22 mouse cellular contexts compared by ENCODE assay signal in genomic region chr6:72965199-72965598, GRCm38 (mm10). TPM values are rescaled to one million over a fixed set of nuclear protein-coding genes. Genes with fewer than 3 reads are reported as not detected.
A peak's percentile ranks its signal among the peaks of the same experiment; 100 is the strongest.
DNase-seq lines count a peak whose midpoint lies in the region; ATAC-seq and TF ChIP-seq lines count a peak whose summit lies in the region.
"Had no signal": no experiment of that assay in that cellular context is flagged by ENCODE, and none has a peak within 500 bp of the region (broad histone marks: within the 10 kb centered on the region; RNA-seq: fewer than 3 reads in every experiment).

No protein-coding gene starts in this region.

- 79% methylated on average over 6 of the region's 6 CpGs for WGBS in lung, embryonic 14.5 days
- WGBS in lung, embryonic 15.5 days: 63% methylated on average over 6 of the region's 6 CpGs
- 73% methylated on average over 6 of the region's 6 CpGs for whole genome bisulfite sequencing in lung, embryonic 16.5 days

- TF ChIP-seq CTCF in lung, embryonic 14.5 days (IDR thresholded peaks at IDR 0.05; ENCODE audit: low read depth): no peak

- no peak overlapping the region for H3K27ac ChIP-seq in lung, embryonic 14.5 days (ENCODE audit: low read depth)
- no peak overlapping the region for H3K27ac ChIP-seq in lung, embryonic 15.5 days
- H3K27ac ChIP-seq in lung, embryonic 16.5 days (ENCODE audit: low read length): no peak overlapping the region

- H3K9me3 ChIP-seq in lung, embryonic 14.5 days (ENCODE audit: low read depth, low read length): no peaks in the 10 kb centered on the region
- H3K9me3 ChIP-seq in lung, embryonic 15.5 days: no peaks in the 10 kb centered on the region
- H3K9me3 ChIP-seq in lung, embryonic 16.5 days (ENCODE audit: control insufficient read depth, low read length): no peaks in the 10 kb centered on the region
- H3K9me3 ChIP-seq: G1E had no signal

- DNase-seq in heart, adult 11 months: peak; percentile 54
- DNase-seq in heart, postnatal 4 days: no peak
- DNase-seq in lung, embryonic 14.5 days: peak; percentile 65
- DNase-seq in lung, postnatal 14 days: no peak
- no peak for DNase-seq in lung, postnatal 36 days
- no peak for DNase-seq in lung, adult 18-20 months
- DNase-seq: adrenal gland, adult 2 months; adrenal gland, adult 8-10 months; adrenal gland, postnatal 10 days; adrenal gland, postnatal 14 days; adrenal gland, postnatal 25 days; adrenal gland, postnatal 36 days; B cell, adult 2 months; cerebellum, adult 11 months; cerebellum, adult 11-12 months had no signal

- no peak overlapping the region for H3K9ac ChIP-seq in lung, embryonic 14.5 days
- H3K9ac ChIP-seq in lung, embryonic 15.5 days: no peak overlapping the region
- no peak overlapping the region for H3K9ac ChIP-seq in lung, embryonic 16.5 days (ENCODE audit: low read length)

- no peaks in the 10 kb centered on the region for H3K36me3 ChIP-seq in lung, embryonic 14.5 days (ENCODE audit: insufficient read depth)
- H3K36me3 ChIP-seq in lung, embryonic 15.5 days: no peaks in the 10 kb centered on the region
- no peaks in the 10 kb centered on the region for H3K36me3 ChIP-seq in lung, embryonic 16.5 days (ENCODE audit: control insufficient read depth, insufficient read depth, low read length)
- H3K36me3 ChIP-seq: G1E had no signal

- no peaks in the 10 kb centered on the region for H3K27me3 ChIP-seq in lung, embryonic 14.5 days (ENCODE audit: insufficient read depth, low read length)
- H3K27me3 ChIP-seq in lung, embryonic 15.5 days: no peaks in the 10 kb centered on the region
- H3K27me3 ChIP-seq in lung, embryonic 16.5 days (ENCODE audit: control insufficient read depth, insufficient read depth, low read depth, low read length): no peaks in the 10 kb centered on the region
- H3K27me3 ChIP-seq: CH12.LX, Patski had no signal

- H3K4me3 ChIP-seq in lung, embryonic 14.5 days (ENCODE audit: low read depth, low read length): no peak overlapping the region
- no peak overlapping the region for H3K4me3 ChIP-seq in lung, embryonic 15.5 days
- no peak overlapping the region for H3K4me3 ChIP-seq in lung, embryonic 16.5 days (ENCODE audit: low read length)

- peak; percentile 47; the same call in 1 of the 2 replicates for ATAC-seq in lung, embryonic 14.5 days (ENCODE audit: insufficient read depth)
- ATAC-seq in lung, embryonic 15.5 days (ENCODE audit: borderline replicate concordance, extremely low read depth, low FRiP score, low TSS enrichment): 0 out of 2 replicates have a peak, but pooled peaks have one; percentile 33
- peak; percentile 63; the same call in 1 of the 2 replicates for ATAC-seq in lung, embryonic 16.5 days (ENCODE audit: low read depth)
- ATAC-seq: activated CD4-positive, CD25-positive, alpha-beta regulatory T cell, adult 4 months; CD4-positive, CD25-positive, alpha-beta regulatory T cell, adult 4 months; Patski had no signal

- no peak overlapping the region for H3K4me2 ChIP-seq in lung, embryonic 14.5 days
- H3K4me2 ChIP-seq in lung, embryonic 15.5 days: no peak overlapping the region
- H3K4me2 ChIP-seq in lung, embryonic 16.5 days (ENCODE audit: low read depth, low read length): no peak overlapping the region

- peaks cover 5% of the 10 kb centered on the region; the same call in 1 of the 2 replicates for H3K4me1 ChIP-seq in lung, embryonic 14.5 days (ENCODE audit: insufficient read depth)
- peaks cover 24% of the 10 kb centered on the region for H3K4me1 ChIP-seq in lung, embryonic 15.5 days
- peaks cover 16% of the 10 kb centered on the region for H3K4me1 ChIP-seq in lung, embryonic 16.5 days (replicated peaks; ENCODE audit: control insufficient read depth, insufficient read depth, low read length)

RNA-seq across cellular contexts. Expression of gene Tmsb10, which starts 6.7 kb away (rescaled TPM):
- 100 to 1,000 TPM; 848 to 855 TPM for total RNA-seq in heart, postnatal 4 days (2021)
- polyA plus RNA-seq in lung, embryonic 14.5 days (2014; fragmentation: Nextera tagmentation; extraction: Ambion mirVana): 3,115 and 3,305 TPM in 2 replicates
- polyA plus RNA-seq in lung, embryonic 15.5 days (2015; fragmentation: Nextera tagmentation; extraction: Ambion mirVana): 2,229 and 2,599 TPM in 2 replicates
- polyA plus RNA-seq in lung, embryonic 16.5 days (2015; fragmentation: Nextera tagmentation; extraction: Ambion mirVana): 2,242 and 2,568 TPM in 2 replicates

Comparison
In these comparisons a context has a peak if more than half of its experiments do, and no peak if none do; other contexts are left out.
1. DNase-seq: peak in heart, adult 11 months (single experiment) and lung, embryonic 14.5 days (single experiment); none in heart, postnatal 4 days (single experiment), lung, postnatal 14 days (single experiment), lung, postnatal 36 days (single experiment) and lung, adult 18-20 months (0 of 2).
2. Peak in every context shown above with its lines, with median percentiles within 50 percentile points of each other: ATAC-seq.